Mouse (Mus musculus) midbrain, embryonic 14.5 days (tissue): ENCODE measurements around the gene Acad9. TPM values are rescaled to one million over a fixed set of nuclear protein-coding genes. Genes with fewer than 3 reads are reported as not detected.
A peak's percentile ranks its signal among the peaks of the same experiment; 100 is the strongest.

ENCODE experiments used
- ATAC-seq: fragments of 200-750 bp; cut with Nextera tagmentation; 2 replicates; pipeline ENCODE4 v1.8.0; 2017; ENCODE audit warnings: moderate number of reproducible peaks, moderate library complexity; ENCODE audit not compliant: low FRiP score, low TSS enrichment
- DNase-seq: peaks from one replicate; pipeline ENCODE4 v3.0.0-alpha.2; 2015
- H3K27ac ChIP-seq: fragments of 300-500 bp; sonication (generic); replicated peaks from 2 replicates; pipeline ENCODE4 v1.5.1; 2014; ENCODE audit warnings: mild to moderate bottlenecking, low read depth, low read length, moderate library complexity
- H3K27me3 ChIP-seq: fragments of 300-500 bp; sonication (generic); 2 replicates; pipeline ENCODE4 v1.6.1; 2014; ENCODE audit warnings: low read length, control low read depth, mixed read lengths; ENCODE audit not compliant: control insufficient read depth, insufficient read depth
- H3K36me3 ChIP-seq: fragments of 300-500 bp; sonication (generic); 2 replicates; pipeline ENCODE4 v1.6.1; 2014; ENCODE audit warnings: low read length, control low read depth; ENCODE audit not compliant: control insufficient read depth, insufficient read depth
- H3K4me1 ChIP-seq: fragments of 300-500 bp; sonication (generic); 2 replicates; pipeline ENCODE4 v1.6.1; 2014; ENCODE audit warnings: mild to moderate bottlenecking, antibody characterized with exemption, low read length, control low read depth; ENCODE audit not compliant: control insufficient read depth, insufficient read depth
- H3K4me2 ChIP-seq: fragments of 300-500 bp; sonication (generic); 2 replicates; pipeline ENCODE4 v1.6.1; 2014; ENCODE audit warnings: mild to moderate bottlenecking, low read length, moderate library complexity
- H3K4me3 ChIP-seq: fragments of 300-500 bp; sonication (generic); replicated peaks from 2 replicates; pipeline ENCODE4 v1.5.1; 2014; ENCODE audit warnings: low read depth, low read length
- H3K9ac ChIP-seq: fragments of 300-500 bp; sonication (generic); replicated peaks from 2 replicates; pipeline ENCODE4 v1.6.1; 2014; ENCODE audit warnings: mild to moderate bottlenecking, low read length, moderate library complexity
- H3K9me3 ChIP-seq: fragments of 300-500 bp; sonication (generic); 2 replicates; pipeline ENCODE4 v1.6.1; 2016; ENCODE audit warnings: low read length, control low read depth, mixed read lengths; ENCODE audit not compliant: control insufficient read depth
- WGBS: fragments of 180-500 bp; shearing (Covaris S2); extraction: QIAGEN DNeasy Blood & Tissue Kit; methylation state at CpG from one replicate; pipeline ENCODE4 v1.1.7; 2014; 5-methylcytosine and 5-hydroxymethylcytosine counted together
- polyA plus RNA-seq: library from polyadenylated mRNA; unstranded; fragments of >200 nt; fragmentation: Nextera tagmentation; extraction: Ambion mirVana; gene quantifications from 2 replicates; pipeline ENCODE4 v1.2.1, GENCODE M21; 2014

Gene Acad9
- polyA plus RNA-seq, 1 experiment from 2014 or later, result 96.8 TPM

- Histone ChIP-seq H3K36me3 (no peaks in the 10 kb centered on the region), H3K4me3 (no peak overlapping the region), H3K4me1 (peaks cover 2% of the 10 kb centered on the region; the same call in 1 of the 2 replicates), H3K27ac (no peak overlapping the region), H3K9ac (no peak overlapping the region), H3K9me3 (no peaks in the 10 kb centered on the region), H3K4me2 (no peak overlapping the region), H3K27me3 (no peaks in the 10 kb centered on the region; the same call in 1 of the 2 replicates)
- ATAC-seq (no peak), DNase-seq (peak; percentile 87)
- 35% methylated on average over 8 of the region's 8 CpGs for WGBS
Measured at GRCm38 (mm10) chr3:36060096-36060850, 5.5 kb upstream of the Acad9 start.

GRCm38 (mm10) chr3:36064592-36065061 is 1.2 kb upstream of the Acad9 start:
- Histone ChIP-seq H3K9me3 (no peaks in the 10 kb centered on the region), H3K4me3 (no peak overlapping the region), H3K27me3 (no peaks in the 10 kb centered on the region; the same call in 1 of the 2 replicates), H3K9ac (no peak overlapping the region), H3K4me2 (no peak overlapping the region), H3K36me3 (no peaks in the 10 kb centered on the region), H3K27ac (no peak overlapping the region), H3K4me1 (peaks cover 15% of the 10 kb centered on the region)
- ATAC-seq (no peak), DNase-seq (no peak)
- 92% methylated on average over 1 of the region's 1 CpGs for WGBS

- H3K4me3 ChIP-seq, result peak overlapping the region; percentile 91
- H3K4me2 ChIP-seq, result peak overlapping the region; percentile 84
- no peaks in the 10 kb centered on the region; the same call in 1 of the 2 replicates for H3K27me3 ChIP-seq
- no peaks in the 10 kb centered on the region for H3K9me3 ChIP-seq
- no peak for DNase-seq
- peaks cover 15% of the 10 kb centered on the region for H3K4me1 ChIP-seq
- ATAC-seq, result no peak
- 94% methylated on average over 2 of the region's 2 CpGs for WGBS
- H3K36me3 ChIP-seq, result 0 out of 2 replicates have a peak, but pooled peaks cover 3% of the 10 kb centered on the region
- H3K27ac ChIP-seq, result no peak overlapping the region
- H3K9ac ChIP-seq, result peak overlapping the region; percentile 85
Measured at GRCm38 (mm10) chr3:36065166-36065565, 613 bp upstream of the Acad9 start.

- no peak for DNase-seq
- H3K36me3 ChIP-seq, result peaks cover 16% of the 10 kb centered on the region
- peaks cover 15% of the 10 kb centered on the region for H3K4me1 ChIP-seq
- no peaks in the 10 kb centered on the region for H3K27me3 ChIP-seq
- H3K4me2 ChIP-seq, result no peak overlapping the region; the same call in 1 of the 2 replicates
- H3K4me3 ChIP-seq, result no peak overlapping the region
- H3K27ac ChIP-seq, result no peak overlapping the region
- no peak overlapping the region for H3K9ac ChIP-seq
- H3K9me3 ChIP-seq, result no peaks in the 10 kb centered on the region
- 94% methylated on average over 6 of the region's 6 CpGs for WGBS
- ATAC-seq, result no peak
Measured at GRCm38 (mm10) chr3:36067731-36068130, 2.0 kb downstream of the Acad9 start.

GRCm38 (mm10) chr3:36070436-36070835 is 4.7 kb downstream of the Acad9 start:
- peaks cover 11% of the 10 kb centered on the region for H3K4me1 ChIP-seq
- ATAC-seq, result no peak
- H3K9ac ChIP-seq, result no peak overlapping the region
- no peak overlapping the region for H3K27ac ChIP-seq
- no peaks in the 10 kb centered on the region for H3K9me3 ChIP-seq
- no peak overlapping the region for H3K4me3 ChIP-seq
- no peak for DNase-seq
- H3K4me2 ChIP-seq, result no peak overlapping the region
- H3K36me3 ChIP-seq, result peaks cover 35% of the 10 kb centered on the region
- WGBS, result 97% methylated on average over 4 of the region's 4 CpGs
- no peaks in the 10 kb centered on the region for H3K27me3 ChIP-seq

- H3K27me3 ChIP-seq, result no peaks in the 10 kb centered on the region
- 95% methylated on average over 5 of the region's 5 CpGs for WGBS
Measured at GRCm38 (mm10) chr3:36071047-36071446, 5.3 kb downstream of the Acad9 start.

GRCm38 (mm10) chr3:36074231-36074630 is 8.5 kb downstream of the Acad9 start:
- 93% methylated on average over 6 of the region's 6 CpGs for WGBS
- Histone ChIP-seq H3K9ac (no peak overlapping the region), H3K27ac (no peak overlapping the region), H3K36me3 (peaks cover 73% of the 10 kb centered on the region), H3K4me1 (no peaks in the 10 kb centered on the region), H3K27me3 (no peaks in the 10 kb centered on the region), H3K4me3 (no peak overlapping the region), H3K9me3 (no peaks in the 10 kb centered on the region), H3K4me2 (no peak overlapping the region)
- no peak for DNase-seq
- no peak for ATAC-seq

More at GRCm38 (mm10) chr3:36071047-36071446, 5.3 kb downstream of the Acad9 start:
- H3K4me3 ChIP-seq, result no peak overlapping the region
- H3K4me2 ChIP-seq, result no peak overlapping the region
- peaks cover 10% of the 10 kb centered on the region for H3K4me1 ChIP-seq
- DNase-seq, result no peak
- no peak overlapping the region for H3K9ac ChIP-seq
- H3K27ac ChIP-seq, result no peak overlapping the region
- no peaks in the 10 kb centered on the region for H3K9me3 ChIP-seq
- no peak for ATAC-seq
- peaks cover 42% of the 10 kb centered on the region for H3K36me3 ChIP-seq

- Histone ChIP-seq H3K4me3 (no peak overlapping the region), H3K9me3 (no peaks in the 10 kb centered on the region), H3K36me3 (peaks cover 80% of the 10 kb centered on the region), H3K27ac (no peak overlapping the region), H3K9ac (no peak overlapping the region), H3K4me1 (no peaks in the 10 kb centered on the region), H3K27me3 (no peaks in the 10 kb centered on the region), H3K4me2 (no peak overlapping the region)
- ATAC-seq (no peak), DNase-seq (no peak)
- WGBS, result 94% methylated on average over 6 of the region's 6 CpGs
Measured at GRCm38 (mm10) chr3:36075466-36075865, 9.7 kb downstream of the Acad9 start.

- DNase-seq (no peak), ATAC-seq (no peak)
- WGBS, result 96% methylated on average over 3 of the region's 3 CpGs
- H3K27me3 ChIP-seq, result no peaks in the 10 kb centered on the region
- H3K36me3 ChIP-seq, result peaks cover 84% of the 10 kb centered on the region
- no peaks in the 10 kb centered on the region for H3K4me1 ChIP-seq
- no peak overlapping the region for H3K4me2 ChIP-seq
- H3K9me3 ChIP-seq, result no peaks in the 10 kb centered on the region
- no peak overlapping the region for H3K4me3 ChIP-seq
- no peak overlapping the region for H3K27ac ChIP-seq
- H3K9ac ChIP-seq, result no peak overlapping the region
Measured at GRCm38 (mm10) chr3:36077386-36077785, 11.6 kb downstream of the Acad9 start.
